Mouse (Mus musculus) right cerebral cortex, adult 18-20 months (tissue): ENCODE results near the gene Spata16.

Source experiments
- DNase-seq: peaks from one replicate; pipeline ENCODE4 v3.0.0; 2022; ENCODE audit warnings: mixed read lengths

Gene Spata16

DNA sequence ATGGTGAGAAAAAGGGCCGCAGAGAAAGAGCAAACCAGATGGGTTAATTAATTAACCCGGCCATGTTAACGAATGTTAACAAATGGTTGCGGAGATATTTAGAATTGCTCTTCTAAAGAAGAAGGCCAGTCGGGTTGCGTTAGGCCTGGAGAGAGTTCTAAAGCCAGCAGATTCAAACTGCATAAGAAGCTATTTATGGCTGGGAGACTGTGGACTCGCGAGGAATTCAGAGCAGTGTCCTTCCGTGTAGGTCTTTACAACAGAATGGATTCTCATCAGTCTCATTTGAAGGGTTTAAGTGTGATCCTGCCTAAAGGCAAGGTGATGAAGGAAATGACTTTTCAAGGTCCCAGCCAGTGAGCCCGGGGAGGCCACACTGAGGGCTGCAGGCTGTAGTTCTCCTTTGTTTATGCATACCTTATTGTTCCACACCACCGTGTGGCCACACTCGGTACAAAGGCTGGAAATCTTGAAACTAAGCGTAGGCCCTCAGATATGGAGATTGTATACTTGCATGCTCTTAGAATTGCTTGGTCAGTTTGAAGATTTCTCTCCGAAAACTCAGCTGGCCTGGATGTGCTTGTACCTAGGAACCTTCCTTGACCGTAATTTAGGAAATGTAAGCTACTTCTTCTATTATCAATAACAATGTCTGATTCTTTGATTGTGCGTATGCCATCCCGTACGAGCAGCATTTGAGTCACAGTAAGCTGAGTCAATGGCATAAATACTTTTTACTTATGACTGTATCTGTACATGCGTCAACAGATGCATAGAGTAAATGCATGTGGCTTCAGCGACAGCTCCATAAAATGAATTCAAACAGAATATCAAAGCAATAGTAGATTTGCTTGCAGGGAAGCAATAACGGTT, 197.0 kb downstream of the Spata16 start:
- DNase-seq, result peak; percentile 53

DNA sequence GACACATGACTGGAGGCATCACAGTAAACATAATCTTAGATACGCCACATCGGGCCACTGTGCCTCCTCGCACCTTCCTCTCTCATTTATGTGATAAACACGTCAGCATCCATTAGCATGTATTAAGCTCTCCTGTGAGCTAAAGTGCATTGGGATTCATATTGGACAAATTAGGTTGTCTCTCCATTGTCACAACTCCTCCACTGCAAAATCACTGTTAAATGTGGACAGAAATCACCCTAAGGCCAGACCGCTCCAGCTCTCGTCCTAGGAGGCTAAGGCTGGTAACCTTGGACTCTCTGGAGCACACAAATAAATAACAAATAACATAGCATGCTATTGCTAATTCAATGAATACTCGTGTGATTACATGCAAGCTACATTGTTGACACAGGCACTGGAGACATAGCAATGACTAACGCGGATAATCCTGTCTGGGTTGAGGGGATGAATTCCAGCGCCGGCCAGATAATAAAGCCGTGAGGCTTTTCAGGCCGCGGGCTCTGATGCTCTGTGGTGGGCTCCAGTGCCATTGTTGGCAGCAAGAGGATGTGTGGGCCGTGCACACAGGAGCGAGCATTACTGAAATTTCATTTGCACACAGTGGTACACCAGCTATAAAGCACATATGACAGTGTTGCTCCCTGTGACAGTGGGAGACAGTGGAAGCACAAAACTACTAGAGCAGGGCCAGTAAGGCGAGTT, 197.8 kb downstream of the Spata16 start:
- DNase-seq, result no peak

DNA sequence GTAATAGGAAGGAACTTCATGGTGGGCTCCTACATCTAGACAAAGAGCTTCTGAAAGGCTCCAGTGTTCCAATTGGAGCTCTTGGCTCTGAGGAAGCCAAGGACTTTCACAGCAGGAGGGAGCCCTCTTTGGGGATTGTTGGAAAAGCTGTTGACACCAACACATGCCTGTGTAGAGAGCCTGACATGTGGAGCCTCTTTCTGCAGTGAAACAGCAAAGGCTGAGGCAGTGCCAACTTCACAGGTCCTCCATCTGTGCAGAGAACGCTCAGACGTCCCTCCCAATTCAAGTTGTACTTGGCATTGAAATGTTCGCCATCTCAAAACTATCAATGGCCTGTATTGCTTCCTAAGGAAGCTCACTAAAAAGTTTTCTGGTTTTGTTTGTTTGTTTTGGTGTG, 207.6 kb downstream of the Spata16 start:
- peak; percentile 69 for DNase-seq

DNA sequence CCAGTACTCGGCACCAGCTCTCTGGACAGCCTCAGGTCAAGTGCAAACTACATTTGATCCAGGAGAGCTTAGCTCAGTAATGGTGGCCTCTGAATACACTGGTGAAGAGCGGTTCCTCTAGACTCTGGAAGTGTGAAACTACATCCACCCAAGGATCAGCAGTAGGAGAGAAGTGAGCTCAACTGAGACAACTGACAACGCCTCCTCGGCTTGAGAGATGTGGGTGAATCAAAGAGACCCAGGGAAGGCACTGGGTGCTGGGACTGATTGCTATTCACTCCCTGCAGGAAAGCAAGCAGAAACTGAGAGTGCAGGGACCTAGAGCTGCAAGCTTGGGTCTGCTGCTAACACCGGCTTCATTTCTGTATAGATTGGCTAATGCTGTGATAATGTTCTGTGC, 210.5 kb downstream of the Spata16 start:
- DNase-seq, result peak; percentile 42

DNA sequence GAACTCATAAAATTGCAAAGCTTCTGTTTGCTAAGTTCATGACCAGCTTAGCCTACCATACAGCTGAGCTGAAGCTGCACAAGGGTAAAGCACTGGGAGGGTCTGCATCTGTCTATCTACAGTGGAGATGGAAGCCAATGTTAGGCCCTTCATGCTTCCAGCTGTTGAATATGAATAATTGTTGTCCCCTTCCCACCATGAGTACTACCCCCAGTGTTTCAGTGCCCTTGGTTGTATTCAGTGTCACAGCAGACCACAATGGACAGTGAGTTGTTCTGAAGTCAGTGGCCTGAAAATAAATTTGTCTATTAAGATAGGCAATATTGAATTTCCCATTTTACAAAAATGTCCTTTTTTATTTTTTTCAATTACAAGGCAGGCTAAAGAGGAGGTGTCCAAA, 212.8 kb downstream of the Spata16 start:
- no peak for DNase-seq

DNA sequence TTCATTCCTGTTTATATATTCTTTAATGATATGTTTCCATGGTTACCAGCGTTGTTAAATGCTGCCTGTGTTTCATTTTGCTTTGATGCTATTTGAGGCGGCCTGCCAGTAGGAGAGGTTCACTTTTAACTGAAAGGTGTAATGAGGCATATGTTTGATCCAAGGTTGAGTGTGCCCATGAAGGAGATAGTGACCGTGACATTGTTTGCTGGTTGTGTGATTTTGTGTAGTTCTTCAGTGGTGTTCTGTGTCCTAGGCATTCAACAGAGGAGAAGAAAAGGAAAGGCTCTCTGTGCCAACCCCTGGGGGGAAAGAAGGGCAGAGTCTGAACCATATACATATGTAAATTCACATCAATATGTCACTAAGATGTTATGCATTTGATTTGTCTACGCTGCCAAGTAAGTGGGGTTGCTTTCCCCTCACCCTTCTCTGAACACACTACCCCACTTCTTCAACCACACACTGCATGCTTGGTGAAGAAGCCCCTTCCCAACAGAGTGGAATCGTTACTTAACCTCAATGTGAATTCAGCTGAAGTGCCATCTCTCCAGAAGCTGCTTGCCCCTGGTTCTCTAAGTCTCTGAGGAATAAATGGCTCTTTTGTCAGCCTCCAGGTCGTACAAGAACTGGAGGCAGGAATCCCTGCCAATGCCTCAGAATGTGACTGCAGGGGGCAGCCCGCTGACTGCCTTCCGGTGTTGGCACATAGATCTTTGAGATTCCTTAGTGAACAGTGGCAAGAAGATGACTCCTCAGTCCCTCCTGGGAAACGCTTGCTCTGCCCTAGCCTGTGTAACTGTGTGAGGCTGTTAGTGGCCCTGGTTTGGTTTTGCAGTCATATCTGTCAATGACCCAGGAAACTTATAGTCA, 213.5 kb downstream of the Spata16 start:
- DNase-seq, result no peak

DNA sequence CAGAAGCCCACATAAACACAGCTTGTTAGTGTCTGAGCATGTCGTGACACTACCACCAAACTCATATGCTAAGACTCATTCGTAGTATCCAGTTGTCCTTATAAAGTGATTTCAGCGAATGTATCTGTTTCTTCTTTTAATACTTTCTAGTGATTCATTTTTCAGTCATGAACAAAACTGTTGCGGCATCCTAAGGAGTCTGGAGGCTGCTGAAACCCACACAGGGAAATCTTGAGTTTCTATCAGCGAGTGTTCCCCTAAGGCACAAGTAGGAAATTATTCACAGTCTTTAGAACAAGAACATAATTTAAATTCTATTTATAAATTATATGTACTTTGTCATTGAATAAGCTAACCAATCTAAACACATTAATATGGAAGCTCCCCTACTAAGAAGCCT, 216.1 kb downstream of the Spata16 start:
- DNase-seq, result no peak

DNA sequence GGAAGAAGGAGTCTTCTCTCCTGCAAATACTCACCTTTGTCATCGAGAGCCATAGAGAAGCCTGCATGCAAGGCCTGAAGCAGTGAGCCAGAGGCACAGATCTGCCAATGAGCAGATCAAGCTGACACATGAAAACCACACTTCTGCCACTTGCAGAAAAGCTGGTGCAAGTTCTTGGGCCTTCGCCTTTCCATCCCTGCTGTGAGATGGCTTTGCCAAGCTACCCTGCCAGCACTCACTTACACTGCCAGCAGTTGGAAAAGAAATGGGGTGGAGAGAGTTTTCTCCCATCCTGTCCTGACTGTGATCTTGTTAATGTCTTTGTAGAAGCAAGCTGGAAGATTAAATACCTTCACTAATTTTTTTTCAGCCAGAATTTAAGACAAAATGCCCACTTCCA, 237.3 kb downstream of the Spata16 start:
- peak; percentile 7 for DNase-seq

DNA sequence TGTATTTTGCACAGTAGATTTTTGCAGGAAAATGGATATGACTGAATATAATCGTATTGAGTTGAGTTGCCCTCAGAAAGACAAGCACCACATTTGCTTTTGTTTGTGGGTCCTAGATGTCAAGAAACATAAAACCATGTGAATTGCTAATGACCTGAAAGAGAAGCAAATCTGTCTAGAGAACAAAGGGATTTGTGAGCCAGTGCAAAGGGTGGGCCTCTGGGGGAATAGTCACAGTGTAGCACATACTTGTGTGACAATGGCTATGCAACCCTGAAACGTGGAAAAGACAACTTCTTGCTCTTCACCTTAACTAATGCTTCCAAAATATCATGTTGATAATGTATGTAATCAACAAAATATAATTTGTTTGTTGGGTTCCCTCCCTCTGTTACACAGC, 239.9 kb downstream of the Spata16 start:
- no peak for DNase-seq

DNA sequence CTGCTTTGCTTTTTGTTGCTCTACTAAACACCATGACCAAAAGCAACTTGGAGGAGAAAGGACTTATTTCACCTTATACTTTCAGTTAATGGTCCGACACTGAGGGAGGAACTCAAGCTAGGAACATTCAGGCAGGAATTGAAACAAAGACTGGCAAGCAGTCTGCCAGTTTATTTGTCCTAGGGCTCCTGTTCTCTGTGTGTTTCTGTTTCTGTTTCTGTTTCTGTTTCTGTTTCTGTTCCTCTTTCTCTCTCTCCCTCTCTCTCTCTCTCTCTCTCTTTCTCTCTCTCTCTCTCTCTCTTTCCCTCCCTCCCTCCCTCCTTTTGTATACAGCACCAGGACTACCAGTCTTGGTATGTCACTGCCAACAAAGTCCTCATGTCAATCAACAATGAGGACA, 279.2 kb downstream of the Spata16 start:
- no peak for DNase-seq

DNA sequence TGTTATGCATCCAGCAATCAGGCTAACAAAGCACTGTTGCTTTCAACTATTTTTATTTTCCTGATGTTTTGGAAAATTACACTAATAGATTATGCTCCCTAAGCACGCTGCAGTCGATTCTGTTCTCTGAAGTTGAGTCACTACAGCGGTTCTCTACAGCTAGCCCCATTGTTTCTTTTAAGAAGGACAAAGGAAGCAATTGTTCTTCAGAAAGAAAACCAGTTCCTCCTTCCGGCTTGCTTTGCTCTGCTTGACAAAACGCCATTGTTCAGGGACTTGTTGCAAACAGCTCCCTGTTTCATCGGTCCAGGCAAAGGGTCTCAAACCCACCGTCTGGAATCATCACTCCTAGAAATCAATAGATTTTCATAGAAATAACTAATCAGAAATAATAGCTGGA, 283.6 kb downstream of the Spata16 start:
- DNase-seq, result peak; percentile 8

DNA sequence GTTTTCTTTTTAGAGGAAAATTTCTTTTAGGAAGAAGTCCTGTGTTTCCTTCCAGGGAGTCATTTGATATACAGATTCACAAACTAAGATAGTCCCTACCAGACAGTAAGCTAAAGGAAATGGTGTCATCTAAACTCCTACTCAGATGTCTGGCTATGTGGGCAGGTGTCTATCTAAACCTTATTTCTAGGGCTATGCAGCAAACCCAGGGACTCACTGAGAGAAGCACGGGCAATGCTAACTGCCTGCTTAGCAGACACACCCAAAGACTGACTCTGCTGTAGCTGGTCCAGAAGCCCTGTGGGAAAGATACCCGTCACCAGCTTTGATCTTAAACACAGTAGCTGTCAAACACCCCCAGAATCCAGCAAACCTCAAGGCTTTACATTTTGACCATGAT, 284.2 kb downstream of the Spata16 start:
- peak; percentile 43 for DNase-seq

DNA sequence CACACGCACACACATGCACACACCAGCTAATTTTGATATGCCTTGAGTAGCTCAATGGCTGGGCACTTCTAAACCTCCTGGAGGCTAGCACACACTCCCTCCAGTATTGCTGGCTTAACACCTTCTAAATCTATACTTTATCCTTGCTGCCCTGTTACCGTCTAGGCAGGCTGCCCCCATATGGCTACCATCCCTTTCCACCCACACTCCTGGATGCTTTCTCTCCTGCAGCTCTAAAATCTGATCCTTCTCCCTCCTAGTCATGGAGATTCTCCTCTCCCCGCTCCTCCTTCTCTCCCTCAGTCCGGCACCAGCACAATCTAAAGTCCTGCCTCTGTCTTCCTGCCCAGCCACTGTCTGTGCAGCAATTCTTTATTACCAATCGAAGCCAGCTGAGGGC, 286.0 kb downstream of the Spata16 start:
- peak; percentile 48 for DNase-seq

DNA sequence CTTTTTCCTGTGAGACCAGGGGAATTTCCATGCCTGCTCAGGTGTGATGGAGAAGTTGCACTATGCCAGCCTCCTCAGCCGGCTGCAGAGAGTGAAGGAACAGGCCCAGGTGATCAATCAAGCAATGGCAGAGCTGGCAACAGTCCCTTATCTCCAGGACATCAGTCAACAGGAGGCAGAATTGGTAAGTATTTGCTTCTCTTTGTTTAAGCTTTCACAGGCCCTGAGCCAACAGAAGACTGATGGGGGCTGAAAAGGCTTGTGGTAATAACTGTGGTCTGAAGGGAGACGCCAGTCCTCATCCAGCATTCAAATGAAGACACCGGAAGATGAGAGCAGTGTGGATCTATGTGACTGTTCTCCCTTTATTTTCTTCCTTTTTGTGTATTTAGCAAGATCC, 286.8 kb downstream of the Spata16 start:
- DNase-seq, result no peak

DNA sequence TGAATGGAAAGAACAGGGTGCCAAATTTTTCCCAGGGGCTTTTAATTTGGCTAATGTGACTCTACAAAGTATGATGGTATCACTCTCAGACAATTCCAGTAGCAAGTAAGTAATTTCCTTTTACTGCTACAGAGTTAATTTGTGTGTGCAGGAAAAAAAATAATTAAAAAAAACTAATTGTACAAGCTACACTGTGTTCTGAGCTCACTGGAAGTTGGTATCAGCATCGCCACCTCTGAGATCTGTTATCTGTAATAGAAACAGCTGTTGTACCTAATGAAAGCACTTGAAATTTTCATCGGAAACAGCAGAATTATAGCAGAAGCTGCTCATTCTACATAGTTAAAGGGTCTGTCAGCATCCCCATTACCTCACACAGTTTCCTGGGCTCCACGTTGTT, 295.7 kb downstream of the Spata16 start:
- DNase-seq, result no peak

DNA sequence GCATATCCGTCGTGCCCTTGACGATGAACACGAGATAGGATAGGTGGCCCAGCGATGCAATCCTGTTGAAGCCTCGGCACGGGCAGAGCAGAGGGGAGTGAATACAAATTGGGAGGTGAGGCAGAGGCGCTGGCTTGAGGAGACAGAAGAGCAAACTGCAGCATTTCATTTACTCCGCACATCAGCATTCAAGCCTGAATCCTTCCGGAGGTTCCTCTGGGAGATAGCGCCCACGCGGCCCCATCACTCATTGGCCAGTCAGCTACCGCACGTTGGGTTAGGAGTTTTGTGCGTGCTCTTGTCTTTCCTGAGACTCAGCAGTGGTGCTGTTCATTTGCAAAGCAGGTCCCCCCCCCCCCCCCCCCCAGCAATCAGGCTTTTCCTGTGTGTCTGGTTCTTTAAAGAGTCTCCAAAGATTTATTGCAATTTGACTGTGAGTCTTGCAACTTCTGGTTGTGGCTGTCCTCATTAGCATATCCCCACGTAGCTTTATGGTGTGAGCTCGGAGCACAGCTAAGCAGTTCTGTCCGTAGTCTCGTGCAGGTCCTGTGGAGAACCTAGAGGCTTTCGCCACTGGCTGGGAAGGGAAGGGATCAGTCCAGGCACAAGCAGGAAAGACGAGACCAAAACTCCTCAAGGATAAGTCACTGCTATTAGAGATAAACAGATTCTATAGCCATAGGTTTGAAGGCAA, 299.6 kb downstream of the Spata16 start:
- DNase-seq, result no peak

DNA sequence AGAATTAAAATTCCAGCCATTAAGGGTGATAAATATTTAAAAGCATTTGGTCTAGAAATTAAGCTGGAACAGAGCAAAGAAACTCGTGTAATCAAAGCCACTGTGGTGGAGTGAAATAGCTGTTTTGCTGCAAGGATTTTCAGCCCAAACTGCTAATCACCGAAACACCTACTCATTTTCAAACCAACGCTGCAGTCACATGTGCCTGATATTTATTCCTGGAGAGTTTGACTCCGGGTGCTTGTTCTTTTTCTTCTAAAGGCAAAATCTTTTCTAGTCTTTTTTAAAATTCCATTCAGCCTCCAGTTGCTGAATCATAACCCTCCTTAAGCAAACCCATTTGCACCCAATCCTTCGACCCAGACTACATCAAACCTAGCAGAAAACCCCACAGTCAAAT, 329.4 kb downstream of the Spata16 start:
- DNase-seq, result peak; percentile 44

DNA sequence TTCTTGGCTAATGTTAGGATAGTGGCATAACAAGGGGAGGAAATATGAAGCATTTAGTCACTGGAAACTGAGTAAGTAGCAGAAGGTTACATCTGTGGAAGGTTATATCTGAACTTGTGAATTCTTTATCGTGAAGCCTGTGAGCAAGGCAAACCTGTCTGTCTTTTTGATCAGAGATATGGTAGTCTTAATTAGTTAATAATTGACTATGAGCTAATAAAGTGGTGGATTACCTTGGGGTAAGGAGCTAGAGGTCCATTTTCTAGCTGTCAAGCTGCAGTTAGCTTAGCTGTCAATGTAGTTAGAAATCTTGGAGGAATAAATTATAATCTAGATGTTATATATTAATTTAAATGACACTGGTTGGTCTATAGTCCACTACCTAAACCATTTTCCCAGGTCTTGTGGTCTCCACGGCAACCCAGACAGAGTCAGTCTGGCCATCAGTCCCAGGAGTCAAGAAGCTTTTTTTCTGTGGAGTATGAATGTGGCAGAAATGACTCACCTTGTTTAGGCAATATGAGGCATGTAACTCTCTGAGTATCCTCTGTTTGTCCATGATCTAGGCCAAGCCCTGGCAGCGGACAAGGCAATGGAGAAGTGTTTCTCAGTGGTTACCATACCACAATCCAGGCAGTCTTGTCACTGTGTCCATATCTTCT, 331.6 kb downstream of the Spata16 start:
- DNase-seq, result no peak

DNA sequence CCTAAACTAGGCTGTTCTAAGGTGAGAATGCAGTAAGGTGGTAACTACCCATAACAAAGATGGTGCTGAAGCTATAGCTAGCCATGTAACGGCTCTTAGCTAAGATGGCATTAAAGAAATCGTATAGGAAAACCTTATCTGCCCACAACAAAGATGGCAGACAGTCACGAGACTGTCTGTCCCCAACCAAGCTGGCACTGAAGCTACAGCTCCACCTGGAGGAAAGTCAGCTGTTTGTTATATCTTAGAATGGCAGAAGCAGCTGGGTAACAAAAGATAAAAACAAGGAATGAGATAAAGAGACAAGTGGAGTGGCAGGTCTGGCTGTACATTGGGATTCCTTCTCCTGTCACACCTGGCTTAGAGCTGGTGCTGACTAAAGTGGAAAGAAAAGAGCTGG, 333.1 kb downstream of the Spata16 start:
- DNase-seq, result no peak

DNA sequence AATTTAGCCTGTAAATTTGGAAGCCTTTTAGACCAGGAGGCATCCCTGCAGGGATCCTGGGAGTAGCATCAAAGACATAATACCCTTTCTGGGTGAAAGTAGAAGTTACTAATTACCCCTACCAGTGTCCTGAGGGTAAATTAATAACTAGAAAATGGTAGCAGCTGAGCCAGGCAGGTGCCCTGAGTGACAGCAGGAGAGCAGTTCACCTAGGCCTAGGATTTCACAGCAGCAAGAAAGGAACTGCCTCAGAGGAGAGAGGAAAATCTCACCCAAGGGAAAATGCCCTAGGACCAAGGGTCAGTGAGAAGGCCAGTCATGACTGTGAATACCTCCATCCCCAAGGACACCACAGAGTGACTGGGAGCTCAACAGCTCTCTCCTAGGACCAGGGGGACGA, 333.9 kb downstream of the Spata16 start:
- DNase-seq, result no peak

DNA sequence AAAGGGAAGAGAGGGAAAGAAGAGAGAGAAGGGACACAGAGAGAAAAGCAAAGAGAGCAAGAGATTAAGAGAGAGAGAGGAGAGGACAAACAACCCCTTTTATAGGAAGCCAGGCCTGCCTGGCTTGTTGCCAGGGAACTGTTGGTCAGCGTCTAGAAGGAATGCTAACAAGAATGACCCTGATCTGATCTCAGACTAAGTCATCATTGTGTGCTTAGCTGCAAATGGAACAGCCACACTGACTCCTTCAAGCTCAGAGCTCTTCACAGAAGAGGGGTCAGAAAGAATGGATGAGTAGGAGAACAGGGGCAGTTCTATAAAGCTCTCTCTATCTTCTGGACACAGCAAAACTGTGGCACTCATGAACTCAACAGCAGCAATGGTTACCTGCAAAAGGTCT, 334.7 kb downstream of the Spata16 start:
- DNase-seq, result no peak

DNA sequence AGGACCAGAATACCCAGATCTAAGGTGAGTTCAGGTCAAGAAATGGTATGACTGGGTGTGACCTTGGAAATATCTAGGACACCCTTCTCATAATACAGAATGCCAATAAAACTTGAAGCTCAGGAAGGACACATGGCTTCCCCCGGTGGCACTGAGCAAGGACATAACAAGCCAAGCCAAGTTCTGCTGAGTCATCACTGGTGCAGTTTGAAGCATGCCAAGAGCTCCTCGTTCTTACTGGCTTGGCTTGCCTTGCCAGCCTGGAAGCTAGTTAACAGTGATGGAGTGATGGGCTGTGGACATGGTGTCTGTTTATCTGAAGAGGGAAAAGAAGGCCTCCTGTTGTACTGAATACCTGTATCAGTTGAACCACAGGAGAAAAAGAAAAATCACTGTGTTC, 342.2 kb downstream of the Spata16 start:
- DNase-seq, result peak; percentile 16
